Comparison of ENCODE assay signal across 8 mouse cellular contexts in genomic region chr15:103537011-103537821, GRCm38 (mm10). TPM values are rescaled to one million over a fixed set of nuclear protein-coding genes. Genes with fewer than 3 reads are reported as not detected.
DNase-seq lines count a peak whose midpoint lies in the region; ATAC-seq and TF ChIP-seq lines count a peak whose summit lies in the region.
"Had no signal": no experiment of that assay in that cellular context is flagged by ENCODE, and none has a peak within 500 bp of the region (broad histone marks: within the 10 kb centered on the region; RNA-seq: fewer than 3 reads in every experiment).

No protein-coding gene starts in this region.

- peak overlapping the region; percentile 23; the same call in 1 of the 2 replicates for H3K27ac ChIP-seq in embryonic facial prominence, embryonic 12.5 days
- H3K27ac ChIP-seq in limb, embryonic 13.5 days = no peak overlapping the region

- peaks cover 33% of the 10 kb centered on the region for H3K27me3 ChIP-seq in embryonic facial prominence, embryonic 12.5 days
- H3K27me3 ChIP-seq in limb, embryonic 13.5 days = peaks cover 61% of the 10 kb centered on the region

- TF ChIP-seq POLR2A in lung, adult 2 months (IDR thresholded peaks at IDR 0.05; ENCODE audit: borderline replicate concordance, extremely low read depth, low read depth, low read length) = no peak

- no peaks in the 10 kb centered on the region for H3K4me1 ChIP-seq in lung, adult 2 months (ENCODE audit: control insufficient read depth, insufficient read depth, low read length)
- H3K4me1 ChIP-seq in embryonic facial prominence, embryonic 12.5 days = peaks cover 11% of the 10 kb centered on the region
- H3K4me1 ChIP-seq in limb, embryonic 13.5 days = peaks cover 23% of the 10 kb centered on the region

- H3K4me2 ChIP-seq in embryonic facial prominence, embryonic 12.5 days (replicated peaks) = peak overlapping the region; percentile 96
- H3K4me2 ChIP-seq in limb, embryonic 13.5 days (replicated peaks) = peak overlapping the region; percentile 95

- WGBS in lung, adult 2 months = 4% methylated on average over 37 of the region's 37 CpGs
- WGBS in embryonic facial prominence, embryonic 12.5 days = 2% methylated on average over 37 of the region's 37 CpGs
- under 1% methylated on average over 37 of the region's 37 CpGs for WGBS in limb, embryonic 13.5 days

- peak; percentile 54 for ATAC-seq in embryonic facial prominence, embryonic 12.5 days (ENCODE audit: insufficient number of reproducible peaks, insufficient read depth, low FRiP score, low TSS enrichment)
- peak; percentile 51 for ATAC-seq in limb, embryonic 13.5 days (ENCODE audit: low FRiP score, low read depth)
- ATAC-seq in activated CD4-positive, CD25-positive, alpha-beta regulatory T cell, adult 4 months = no peak

- no peaks in the 10 kb centered on the region for H3K9me3 ChIP-seq in embryonic facial prominence, embryonic 12.5 days
- H3K9me3 ChIP-seq in limb, embryonic 13.5 days = no peaks in the 10 kb centered on the region

- peak overlapping the region; percentile 44 for H3K4me3 ChIP-seq in lung, adult 2 months (replicated peaks; ENCODE audit: extremely low read depth, low read depth, low read length)
- H3K4me3 ChIP-seq in embryonic facial prominence, embryonic 12.5 days = peak overlapping the region; percentile 69
- H3K4me3 ChIP-seq in limb, embryonic 13.5 days = peak overlapping the region; percentile 70

- H3K9ac ChIP-seq in embryonic facial prominence, embryonic 12.5 days = peak overlapping the region; percentile 60
- H3K9ac ChIP-seq in limb, embryonic 13.5 days = peak overlapping the region; percentile 75

- intact Hi-C loops in heart, postnatal 10 days (cut with DNase I) = no loop called here

- TF ChIP-seq CTCF in lung, adult 2 months (IDR thresholded peaks at IDR 0.05; ENCODE audit: insufficient read depth, low read length) = no peak

- no peaks in the 10 kb centered on the region for H3K36me3 ChIP-seq in embryonic facial prominence, embryonic 12.5 days
- H3K36me3 ChIP-seq in limb, embryonic 13.5 days = no peaks in the 10 kb centered on the region

- DNase-seq in lung, adult 2 months = no peak
- no peak for DNase-seq in lung, adult 18-20 months
- DNase-seq in heart, postnatal 10 days = peak; percentile 52 to 56
- peak; percentile 74 for DNase-seq in retina, postnatal 1 day

RNA-seq across cellular contexts. Expression of gene Ppp1r1a, which starts 0.6 kb away (rescaled TPM):
- polyA plus RNA-seq in lung, adult 2 months (2012; rRNA removed) = 6.9 and 9.0 TPM in 2 replicates
- polyA plus RNA-seq in embryonic facial prominence, embryonic 12.5 days (2016; fragmentation: Nextera tagmentation; extraction: Ambion mirVana) = 21.1 and 22.6 TPM in 2 replicates
- 10 to 100 TPM; 14.8 to 18.0 TPM for total RNA-seq in heart, postnatal 10 days (2021)
- 7.6 and 8.7 TPM in 2 replicates for polyA plus RNA-seq in limb, embryonic 13.5 days (2015; fragmentation: Nextera tagmentation; extraction: Ambion mirVana)
- under 1 TPM in 1 of 2 experiments, not detected in 1; 0.74 TPM for polyA plus RNA-seq in activated CD4-positive, CD25-positive, alpha-beta regulatory T cell, adult 4 months (2017; shearing (Covaris generic))
- total RNA-seq: common myeloid progenitor, adult 5-6 weeks had no signal

RNA-seq across cellular contexts. Expression of gene Glycam1, which starts 27.7 kb away (rescaled TPM):
- polyA plus RNA-seq in lung, adult 2 months (2012; rRNA removed) = not detected in 2 replicates
- not detected in 2 replicates for polyA plus RNA-seq in embryonic facial prominence, embryonic 12.5 days (2016; fragmentation: Nextera tagmentation; extraction: Ambion mirVana)
- not detected for total RNA-seq in heart, postnatal 10 days (2021)
- not detected in 2 replicates for polyA plus RNA-seq in limb, embryonic 13.5 days (2015; fragmentation: Nextera tagmentation; extraction: Ambion mirVana)
- not detected for polyA plus RNA-seq in activated CD4-positive, CD25-positive, alpha-beta regulatory T cell, adult 4 months (2017; shearing (Covaris generic))
- total RNA-seq: common myeloid progenitor, adult 5-6 weeks had no signal

RNA-seq across cellular contexts. Expression of gene Pde1b, which starts 34.4 kb away (rescaled TPM):
- 6.8 and 8.0 TPM in 2 replicates for polyA plus RNA-seq in lung, adult 2 months (2012; rRNA removed)
- 8.2 and 9.1 TPM in 2 replicates for polyA plus RNA-seq in embryonic facial prominence, embryonic 12.5 days (2016; fragmentation: Nextera tagmentation; extraction: Ambion mirVana)
- 1 to 10 TPM; 2.7 to 2.8 TPM for total RNA-seq in heart, postnatal 10 days (2021)
- polyA plus RNA-seq in limb, embryonic 13.5 days (2015; fragmentation: Nextera tagmentation; extraction: Ambion mirVana) = 4.8 TPM in 2 replicates
- 1 to 10 TPM; 2.5 to 4.2 TPM for polyA plus RNA-seq in activated CD4-positive, CD25-positive, alpha-beta regulatory T cell, adult 4 months (2017; shearing (Covaris generic))

Comparison
In these comparisons a context has a peak if more than half of its experiments do, and no peak if none do; other contexts are left out.
1. DNase-seq: peak in heart, postnatal 10 days (2 of 2) and retina, postnatal 1 day (single experiment); none in lung, adult 2 months (single experiment) and lung, adult 18-20 months (0 of 2).
2. Peak in every context shown above with its lines, with median percentiles within 50 percentile points of each other: H3K4me3 ChIP-seq.